Mouse (Mus musculus): ENCODE measurements at regions not wholly inside any gene's neighbourhood (a gene's known extent, or its start where the extent isn't known, plus 50 kb on each side); places are given as distances from the start of the nearest gene placed in this dataset.

- H3K27me3 ChIP-seq (ENCODE audit: control insufficient read depth, insufficient read depth, low read length, poor library complexity, severe bottlenecking) = no peaks in the 10 kb centered on the region
- H3K4me3 ChIP-seq (ENCODE audit: low read depth, low read length) = no peak overlapping the region
- H3K9me3 ChIP-seq (replicated peaks; ENCODE audit: control insufficient read depth, insufficient read depth, low read length, poor library complexity, severe bottlenecking) = no peaks in the 10 kb centered on the region
- H3K36me3 ChIP-seq (ENCODE audit: control insufficient read depth, insufficient read depth, low read length, poor library complexity, severe bottlenecking) = no peaks in the 10 kb centered on the region
- no peak overlapping the region for H3K9ac ChIP-seq (ENCODE audit: low read depth, poor library complexity, severe bottlenecking)
- TF ChIP-seq POLR2A (IDR thresholded peaks at IDR 0.05; ENCODE audit: insufficient read depth, low read length) (no peak), EP300 (IDR thresholded peaks at IDR 0.05; ENCODE audit: insufficient read depth, low read depth, low read length) (no peak), CTCF (IDR thresholded peaks at IDR 0.05; ENCODE audit: low read depth, low read length) (no peak)
- H3K4me1 ChIP-seq (ENCODE audit: control insufficient read depth, insufficient read depth, low read length) = no peaks in the 10 kb centered on the region
- no peak overlapping the region for H3K27ac ChIP-seq (ENCODE audit: insufficient read depth, low read length)
Measured at GRCm38 (mm10) chr10:99320797-99321196, 57.8 kb downstream of the Dusp6 start.

DNA sequence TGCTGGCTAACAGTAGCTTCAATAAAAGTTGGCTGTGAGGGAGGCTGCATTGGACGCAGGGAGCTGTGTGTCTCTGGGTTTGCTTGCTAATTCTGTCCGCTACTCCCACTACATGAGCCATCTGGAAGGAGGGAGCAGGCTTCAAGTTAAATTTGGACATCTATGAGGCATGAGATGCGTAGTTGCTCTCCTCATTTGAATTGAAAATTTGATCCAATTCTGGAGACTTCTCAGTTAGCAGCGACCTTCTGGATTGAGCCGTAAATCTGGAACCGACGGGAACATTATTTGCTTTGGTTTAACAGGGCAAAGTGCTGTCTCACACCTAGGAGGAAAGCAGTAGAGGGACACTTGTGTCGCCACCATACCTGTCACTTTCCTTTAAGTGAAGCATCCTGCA lies 60.3 kb downstream of the Dusp6 start:
- no peaks in the 10 kb centered on the region for H3K4me1 ChIP-seq (ENCODE audit: control insufficient read depth, insufficient read depth, low read length)
- H3K9ac ChIP-seq (ENCODE audit: low read depth, poor library complexity, severe bottlenecking) = no peak overlapping the region
- H3K27ac ChIP-seq (ENCODE audit: insufficient read depth, low read length) = no peak overlapping the region
- no peaks in the 10 kb centered on the region for H3K27me3 ChIP-seq (ENCODE audit: control insufficient read depth, insufficient read depth, low read length, poor library complexity, severe bottlenecking)
- no peaks in the 10 kb centered on the region for H3K36me3 ChIP-seq (ENCODE audit: control insufficient read depth, insufficient read depth, low read length, poor library complexity, severe bottlenecking)
- H3K4me3 ChIP-seq (ENCODE audit: low read depth, low read length) = no peak overlapping the region
- H3K9me3 ChIP-seq (replicated peaks; ENCODE audit: control insufficient read depth, insufficient read depth, low read length, poor library complexity, severe bottlenecking) = no peaks in the 10 kb centered on the region
- no peak for TF ChIP-seq POLR2A (IDR thresholded peaks at IDR 0.05; ENCODE audit: insufficient read depth, low read length)
- no peak for TF ChIP-seq CTCF (IDR thresholded peaks at IDR 0.05; ENCODE audit: low read depth, low read length)
- TF ChIP-seq EP300 (IDR thresholded peaks at IDR 0.05; ENCODE audit: insufficient read depth, low read depth, low read length) = no peak

DNA sequence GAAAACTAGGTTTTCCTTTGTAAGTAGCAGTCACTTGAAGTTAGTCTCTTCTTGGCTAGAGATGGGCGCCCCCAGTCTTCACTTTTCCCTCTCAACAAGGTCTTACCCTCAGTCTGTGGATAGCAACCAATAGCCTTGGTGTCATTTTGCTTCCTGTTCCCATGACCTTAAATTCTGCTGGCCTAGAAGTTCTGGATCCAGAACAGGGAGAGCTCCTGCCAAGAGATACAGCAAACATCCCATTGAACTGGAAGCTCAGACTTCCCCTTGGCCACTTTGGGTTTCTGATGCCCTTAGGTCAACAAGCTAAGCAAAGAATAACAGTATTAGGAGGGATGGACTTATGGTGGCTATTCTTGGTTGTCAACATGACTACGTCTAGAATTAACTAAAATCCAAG lies 64.5 kb downstream of the Dusp6 start:
- H3K9me3 ChIP-seq (replicated peaks; ENCODE audit: control insufficient read depth, insufficient read depth, low read length, poor library complexity, severe bottlenecking) = no peaks in the 10 kb centered on the region
- H3K36me3 ChIP-seq (ENCODE audit: control insufficient read depth, insufficient read depth, low read length, poor library complexity, severe bottlenecking) = no peaks in the 10 kb centered on the region
- no peak overlapping the region for H3K9ac ChIP-seq (ENCODE audit: low read depth, poor library complexity, severe bottlenecking)
- H3K27ac ChIP-seq (ENCODE audit: insufficient read depth, low read length) = no peak overlapping the region
- H3K4me3 ChIP-seq (ENCODE audit: low read depth, low read length) = no peak overlapping the region
- H3K27me3 ChIP-seq (ENCODE audit: control insufficient read depth, insufficient read depth, low read length, poor library complexity, severe bottlenecking) = no peaks in the 10 kb centered on the region
- no peak for TF ChIP-seq CTCF (IDR thresholded peaks at IDR 0.05; ENCODE audit: low read depth, low read length)
- no peak for TF ChIP-seq POLR2A (IDR thresholded peaks at IDR 0.05; ENCODE audit: insufficient read depth, low read length)
- no peak for TF ChIP-seq EP300 (IDR thresholded peaks at IDR 0.05; ENCODE audit: insufficient read depth, low read depth, low read length)
- no peaks in the 10 kb centered on the region for H3K4me1 ChIP-seq (ENCODE audit: control insufficient read depth, insufficient read depth, low read length)

DNA sequence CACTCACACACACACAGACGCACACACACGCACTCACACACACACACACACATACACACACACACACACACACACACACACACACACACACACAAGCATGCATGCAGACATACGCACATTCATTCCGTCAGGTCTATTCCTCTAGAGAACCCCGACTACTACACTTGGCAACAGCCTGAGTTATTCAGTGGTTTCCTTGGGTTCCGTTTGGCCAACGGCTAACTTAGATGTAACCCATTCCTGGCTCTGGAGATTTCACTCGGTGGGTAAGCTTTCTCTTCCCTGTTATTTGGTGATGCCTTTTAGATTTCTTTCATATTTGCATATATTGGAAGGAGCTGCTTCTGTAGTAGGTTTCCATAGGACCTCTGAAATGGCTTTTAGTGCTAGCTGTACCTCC lies 65.5 kb downstream of the Dusp6 start:
- Histone ChIP-seq H3K9ac (ENCODE audit: low read depth, poor library complexity, severe bottlenecking) (no peak overlapping the region), H3K9me3 (replicated peaks; ENCODE audit: control insufficient read depth, insufficient read depth, low read length, poor library complexity, severe bottlenecking) (no peaks in the 10 kb centered on the region), H3K27me3 (ENCODE audit: control insufficient read depth, insufficient read depth, low read length, poor library complexity, severe bottlenecking) (no peaks in the 10 kb centered on the region), H3K27ac (ENCODE audit: insufficient read depth, low read length) (no peak overlapping the region), H3K4me1 (ENCODE audit: control insufficient read depth, insufficient read depth, low read length) (no peaks in the 10 kb centered on the region), H3K4me3 (ENCODE audit: low read depth, low read length) (no peak overlapping the region), H3K36me3 (ENCODE audit: control insufficient read depth, insufficient read depth, low read length, poor library complexity, severe bottlenecking) (no peaks in the 10 kb centered on the region)
- no peak for TF ChIP-seq CTCF (IDR thresholded peaks at IDR 0.05; ENCODE audit: low read depth, low read length)
- TF ChIP-seq EP300 (IDR thresholded peaks at IDR 0.05; ENCODE audit: insufficient read depth, low read depth, low read length) = no peak
- no peak for TF ChIP-seq POLR2A (IDR thresholded peaks at IDR 0.05; ENCODE audit: insufficient read depth, low read length)

DNA sequence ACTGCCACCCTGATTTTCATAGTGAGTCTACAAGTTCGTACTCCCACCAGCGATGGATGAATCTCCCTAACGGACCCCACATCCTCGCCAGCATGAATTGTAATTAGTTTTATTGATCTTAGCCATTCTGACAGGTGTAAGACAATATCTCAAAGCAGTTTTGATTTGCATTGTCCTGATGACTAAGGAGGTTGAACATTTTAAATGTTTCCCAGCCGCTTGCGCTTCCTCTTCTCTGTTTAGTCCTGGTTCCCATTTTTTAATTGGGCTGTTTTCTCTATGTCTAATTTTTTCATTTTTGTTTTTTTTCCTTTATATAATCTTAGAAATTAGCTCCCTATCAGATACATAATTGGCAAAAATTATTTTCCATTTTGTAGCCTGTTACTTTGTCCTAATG lies 66.4 kb downstream of the Dusp6 start:
- TF ChIP-seq POLR2A (IDR thresholded peaks at IDR 0.05; ENCODE audit: insufficient read depth, low read length) = no peak
- TF ChIP-seq EP300 (IDR thresholded peaks at IDR 0.05; ENCODE audit: insufficient read depth, low read depth, low read length) = no peak
- no peak for TF ChIP-seq CTCF (IDR thresholded peaks at IDR 0.05; ENCODE audit: low read depth, low read length)
- H3K27me3 ChIP-seq (ENCODE audit: control insufficient read depth, insufficient read depth, low read length, poor library complexity, severe bottlenecking) = no peaks in the 10 kb centered on the region
- H3K4me1 ChIP-seq (ENCODE audit: control insufficient read depth, insufficient read depth, low read length) = no peaks in the 10 kb centered on the region
- no peak overlapping the region for H3K4me3 ChIP-seq (ENCODE audit: low read depth, low read length)
- H3K36me3 ChIP-seq (ENCODE audit: control insufficient read depth, insufficient read depth, low read length, poor library complexity, severe bottlenecking) = no peaks in the 10 kb centered on the region
- no peaks in the 10 kb centered on the region for H3K9me3 ChIP-seq (replicated peaks; ENCODE audit: control insufficient read depth, insufficient read depth, low read length, poor library complexity, severe bottlenecking)
- H3K9ac ChIP-seq (ENCODE audit: low read depth, poor library complexity, severe bottlenecking) = no peak overlapping the region
- no peak overlapping the region for H3K27ac ChIP-seq (ENCODE audit: insufficient read depth, low read length)

- Histone ChIP-seq H3K9ac (ENCODE audit: low read depth, poor library complexity, severe bottlenecking) (no peak overlapping the region), H3K4me1 (ENCODE audit: control insufficient read depth, insufficient read depth, low read length) (no peaks in the 10 kb centered on the region), H3K27ac (ENCODE audit: insufficient read depth, low read length) (no peak overlapping the region), H3K36me3 (ENCODE audit: control insufficient read depth, insufficient read depth, low read length, poor library complexity, severe bottlenecking) (no peaks in the 10 kb centered on the region), H3K4me3 (ENCODE audit: low read depth, low read length) (no peak overlapping the region), H3K9me3 (replicated peaks; ENCODE audit: control insufficient read depth, insufficient read depth, low read length, poor library complexity, severe bottlenecking) (no peaks in the 10 kb centered on the region), H3K27me3 (ENCODE audit: control insufficient read depth, insufficient read depth, low read length, poor library complexity, severe bottlenecking) (no peaks in the 10 kb centered on the region)
- TF ChIP-seq POLR2A (IDR thresholded peaks at IDR 0.05; ENCODE audit: insufficient read depth, low read length) (no peak), CTCF (IDR thresholded peaks at IDR 0.05; ENCODE audit: low read depth, low read length) (no peak), EP300 (IDR thresholded peaks at IDR 0.05; ENCODE audit: insufficient read depth, low read depth, low read length) (no peak)
Measured at GRCm38 (mm10) chr10:99330519-99330918, 67.5 kb downstream of the Dusp6 start.

All from ES-Bruce4 (cell line).